ENCODE assay signal across 9 mouse cellular contexts in genomic region chrX:142526953-142527352, GRCm38 (mm10).
DNase-seq lines count a peak whose midpoint lies in the region; ATAC-seq and TF ChIP-seq lines count a peak whose summit lies in the region.
"Had no signal": no experiment of that assay in that cellular context is flagged by ENCODE, and none has a peak within 500 bp of the region (broad histone marks: within the 10 kb centered on the region; RNA-seq: fewer than 3 reads in every experiment).

No protein-coding gene starts in this region.

- no peaks in the 10 kb centered on the region for H3K36me3 ChIP-seq in heart, postnatal 0 days (replicated peaks; ENCODE audit: control insufficient read depth, insufficient read depth, low read length)
- H3K36me3 ChIP-seq in midbrain, postnatal 0 days (ENCODE audit: insufficient read depth, low read length): no peaks in the 10 kb centered on the region
- no peaks in the 10 kb centered on the region for H3K36me3 ChIP-seq in midbrain, embryonic 15.5 days (replicated peaks)
- H3K36me3 ChIP-seq: liver, embryonic 13.5 days had no signal

- no peak overlapping the region for H3K4me3 ChIP-seq in heart, postnatal 0 days (ENCODE audit: low read depth, low read length)
- H3K4me3 ChIP-seq in midbrain, postnatal 0 days (ENCODE audit: low read depth, low read length): no peak overlapping the region
- no peak overlapping the region for H3K4me3 ChIP-seq in midbrain, embryonic 15.5 days
- H3K4me3 ChIP-seq: liver, embryonic 13.5 days had no signal

- H3K9ac ChIP-seq in heart, postnatal 0 days (replicated peaks; ENCODE audit: low read depth, low read length): no peak overlapping the region
- no peak overlapping the region for H3K9ac ChIP-seq in midbrain, postnatal 0 days (replicated peaks; ENCODE audit: low read length, poor library complexity, severe bottlenecking)
- no peak overlapping the region for H3K9ac ChIP-seq in midbrain, embryonic 15.5 days
- H3K9ac ChIP-seq: liver, embryonic 13.5 days had no signal

- TF ChIP-seq EP300 in heart, postnatal 0 days (IDR thresholded peaks at IDR 0.05; ENCODE audit: low read depth): no peak

- H3K9me3 ChIP-seq in heart, postnatal 0 days (replicated peaks; ENCODE audit: control insufficient read depth, low read length): no peaks in the 10 kb centered on the region
- H3K9me3 ChIP-seq in midbrain, postnatal 0 days (ENCODE audit: low read length): no peaks in the 10 kb centered on the region
- H3K9me3 ChIP-seq in midbrain, embryonic 15.5 days: no peaks in the 10 kb centered on the region
- H3K9me3 ChIP-seq: liver, embryonic 13.5 days had no signal

- peak; percentile 38 for TF ChIP-seq CTCF in heart, postnatal 0 days (IDR thresholded peaks at IDR 0.05; ENCODE audit: low read depth)
- TF ChIP-seq CTCF in midbrain, postnatal 0 days (IDR thresholded peaks at IDR 0.05): peak; percentile 54

- H3K4me1 ChIP-seq in heart, postnatal 0 days (ENCODE audit: control insufficient read depth, insufficient read depth): no peaks in the 10 kb centered on the region
- no peaks in the 10 kb centered on the region for H3K4me1 ChIP-seq in midbrain, postnatal 0 days (ENCODE audit: insufficient read depth, low read length)
- H3K4me1 ChIP-seq in midbrain, embryonic 15.5 days: no peaks in the 10 kb centered on the region
- H3K4me1 ChIP-seq: liver, embryonic 13.5 days had no signal

- WGBS in heart, postnatal 0 days: 19% methylated on average over 1 of the region's 1 CpGs
- WGBS in midbrain, postnatal 0 days: 33% methylated on average over 1 of the region's 1 CpGs
- 33% methylated on average over 1 of the region's 1 CpGs for WGBS in midbrain, embryonic 15.5 days

- H3K27ac ChIP-seq in heart, postnatal 0 days (ENCODE audit: low read depth): no peak overlapping the region
- no peak overlapping the region for H3K27ac ChIP-seq in midbrain, postnatal 0 days (ENCODE audit: low read depth, low read length)
- H3K27ac ChIP-seq in midbrain, embryonic 15.5 days: no peak overlapping the region
- H3K27ac ChIP-seq: liver, embryonic 13.5 days had no signal

- no peak overlapping the region for H3K4me2 ChIP-seq in heart, postnatal 0 days (ENCODE audit: low read depth, low read length)
- no peak overlapping the region for H3K4me2 ChIP-seq in midbrain, postnatal 0 days (ENCODE audit: low read depth, low read length, poor library complexity, severe bottlenecking)
- H3K4me2 ChIP-seq in midbrain, embryonic 15.5 days: no peak overlapping the region
- H3K4me2 ChIP-seq: liver, embryonic 13.5 days had no signal

- H3K27me3 ChIP-seq in heart, postnatal 0 days (ENCODE audit: control insufficient read depth, insufficient read depth, low read length): no peaks in the 10 kb centered on the region
- H3K27me3 ChIP-seq in midbrain, postnatal 0 days (ENCODE audit: insufficient read depth, low read length): no peaks in the 10 kb centered on the region
- no peaks in the 10 kb centered on the region; the same call in 1 of the 2 replicates for H3K27me3 ChIP-seq in midbrain, embryonic 15.5 days (replicated peaks)
- H3K27me3 ChIP-seq: liver, embryonic 13.5 days had no signal

- no peak for DNase-seq in heart, postnatal 0 days (ENCODE audit: low spot score)
- no peak for DNase-seq in heart, adult 9 months (ENCODE audit: low spot score in 2 of 2)
- DNase-seq in midbrain, postnatal 0 days (ENCODE audit: low spot score): peak; percentile 3
- peak; percentile 52 to 55 for DNase-seq in adrenal gland, postnatal 36 days
- DNase-seq in lung, postnatal 36 days: peak; percentile 62
- no peak for DNase-seq in yolk sac, embryonic 10.5 days (ENCODE audit: low spot score)
- DNase-seq: liver, embryonic 13.5 days had no signal

- ATAC-seq in heart, postnatal 0 days (ENCODE audit: insufficient read depth, low read depth): no peak
- no peak for ATAC-seq in midbrain, postnatal 0 days (ENCODE audit: low FRiP score)
- no peak for ATAC-seq in midbrain, embryonic 15.5 days (replicated peaks)
- ATAC-seq in inflammation-experienced regulatory T-cells, adult 6 months: no peak

Comparison
In these comparisons a context has a peak if more than half of its experiments do, and no peak if none do; other contexts are left out.
1. DNase-seq: peak in midbrain, postnatal 0 days (single experiment), adrenal gland, postnatal 36 days (2 of 2) and lung, postnatal 36 days (single experiment); none in heart, postnatal 0 days (single experiment), heart, adult 9 months (0 of 2) and yolk sac, embryonic 10.5 days (single experiment).